Mouse (Mus musculus): ENCODE results near the gene Dmrtc2. TPM values are rescaled to one million over a fixed set of nuclear protein-coding genes. Genes with fewer than 3 reads are reported as not detected.
A peak's percentile ranks its signal among the peaks of the same experiment; 100 is the strongest.
"Not testable (repeated sequence)": the region's sequence is repeated elsewhere in the genome, so short reads cannot be mapped to it uniquely, and the experiment has no call there.

Gene Dmrtc2
- 0.08 and 0.10 TPM in 2 replicates for polyA plus RNA-seq (2015; fragmentation: Nextera tagmentation; extraction: Ambion mirVana)

- DNase-seq (ENCODE audit: low spot score) = no peak
Observed at GRCm38 (mm10) chr7:24869532-24870165, at the start of gene Dmrtc2, which contains the start of gene Lypd4. Dmrtc2 (plus strand) TSS chr7:24870057. Lypd4 (minus strand) TSS chr7:24869941.

- DNase-seq (ENCODE audit: low spot score) = no peak
Observed at GRCm38 (mm10) chr7:24824452-24824851, 45.4 kb upstream of the Dmrtc2 start.

- DNase-seq (ENCODE audit: low spot score) = no peak
Observed at GRCm38 (mm10) chr7:24827181-24827580, 42.7 kb upstream of the Dmrtc2 start.

GRCm38 (mm10) chr7:24838732-24839409 lies 31.0 kb upstream of the Dmrtc2 start:
- DNase-seq (ENCODE audit: low spot score) = not testable (repeated sequence)

GRCm38 (mm10) chr7:24839410-24839808 lies 30.4 kb upstream of the Dmrtc2 start:
- no peak for DNase-seq (ENCODE audit: low spot score)

- DNase-seq (ENCODE audit: low spot score) = no peak
Observed at GRCm38 (mm10) chr7:24840331-24840730, 29.5 kb upstream of the Dmrtc2 start.

GRCm38 (mm10) chr7:24841009-24841408 lies 28.8 kb upstream of the Dmrtc2 start:
- no peak for DNase-seq (ENCODE audit: low spot score)

GRCm38 (mm10) chr7:24844144-24844543 lies 25.7 kb upstream of the Dmrtc2 start:
- no peak for DNase-seq (ENCODE audit: low spot score)

GRCm38 (mm10) chr7:24845181-24845580 lies 24.7 kb upstream of the Dmrtc2 start:
- no peak for DNase-seq (ENCODE audit: low spot score)

GRCm38 (mm10) chr7:24845713-24846112 lies 24.1 kb upstream of the Dmrtc2 start:
- peak; percentile 55 for DNase-seq (ENCODE audit: low spot score)

- DNase-seq (ENCODE audit: low spot score) = not testable (repeated sequence)
Observed at GRCm38 (mm10) chr7:24846576-24846975, 23.3 kb upstream of the Dmrtc2 start.

GRCm38 (mm10) chr7:24850162-24850561 lies 19.7 kb upstream of the Dmrtc2 start:
- DNase-seq (ENCODE audit: low spot score) = no peak

GRCm38 (mm10) chr7:24850899-24851303 lies 19.0 kb upstream of the Dmrtc2 start:
- DNase-seq (ENCODE audit: low spot score) = no peak

GRCm38 (mm10) chr7:24851596-24852325 lies 18.1 kb upstream of the Dmrtc2 start:
- DNase-seq (ENCODE audit: low spot score) = no peak

- DNase-seq (ENCODE audit: low spot score) = no peak
Observed at GRCm38 (mm10) chr7:24852557-24853232, 17.2 kb upstream of the Dmrtc2 start.

GRCm38 (mm10) chr7:24853233-24853563 lies 16.7 kb upstream of the Dmrtc2 start:
- DNase-seq (ENCODE audit: low spot score) = no peak

- DNase-seq (ENCODE audit: low spot score) = no peak
Observed at GRCm38 (mm10) chr7:24853695-24854094, 16.2 kb upstream of the Dmrtc2 start.

- DNase-seq (ENCODE audit: low spot score) = no peak
Observed at GRCm38 (mm10) chr7:24856460-24857120, 13.3 kb upstream of the Dmrtc2 start.

- DNase-seq (ENCODE audit: low spot score) = no peak
Observed at GRCm38 (mm10) chr7:24859234-24859633, 10.6 kb upstream of the Dmrtc2 start.

GRCm38 (mm10) chr7:24861913-24862312 lies 7.9 kb upstream of the Dmrtc2 start, which contains the start of gene Gm9844:
Gm9844 (plus strand) TSS chr7:24862213.
- no peak for DNase-seq (ENCODE audit: low spot score)

GRCm38 (mm10) chr7:24862853-24863252 lies 7.0 kb upstream of the Dmrtc2 start:
- DNase-seq (ENCODE audit: low spot score) = no peak

Measured in thymus, postnatal 0 days (tissue).